Mouse (Mus musculus) midbrain, embryonic 10.5 days (tissue): ENCODE measurements around the gene Hcfc2. TPM values are rescaled to one million over a fixed set of nuclear protein-coding genes. Genes with fewer than 3 reads are reported as not detected.

Experiments
- DNase-seq: peaks from one replicate; pipeline ENCODE4 v3.0.0-alpha.2; 2017; ENCODE audit warnings: low spot score
- H3K27ac ChIP-seq: fragments of 300-500 bp; sonication (generic); replicated peaks from 2 replicates; pipeline ENCODE4 v1.5.1; 2016; ENCODE audit warnings: mild to moderate bottlenecking
- H3K27me3 ChIP-seq: fragments of 300-500 bp; sonication (generic); 2 replicates; pipeline ENCODE4 v1.6.1; 2016; ENCODE audit warnings: low read depth, mild to moderate bottlenecking; ENCODE audit not compliant: poor library complexity, severe bottlenecking
- H3K36me3 ChIP-seq: fragments of 300-500 bp; sonication (generic); 2 replicates; pipeline ENCODE4 v1.6.1; 2016; ENCODE audit warnings: mild to moderate bottlenecking, moderate library complexity
- H3K4me1 ChIP-seq: fragments of 300-500 bp; sonication (generic); 2 replicates; pipeline ENCODE4 v1.6.1; 2016
- H3K4me3 ChIP-seq: fragments of 300-500 bp; sonication (generic); 2 replicates; pipeline ENCODE4 v1.5.1; 2016; ENCODE audit warnings: mild to moderate bottlenecking, moderate library complexity
- H3K9me3 ChIP-seq: fragments of 300-500 bp; sonication (generic); replicated peaks from 2 replicates; pipeline ENCODE4 v1.6.1; 2016; ENCODE audit warnings: mild to moderate bottlenecking
- WGBS: fragments of 180-500 bp; shearing (Covaris S2); methylation state at CpG from one replicate; pipeline ENCODE4 v1.1.7; 2016; 5-methylcytosine and 5-hydroxymethylcytosine counted together
- polyA plus RNA-seq: library from polyadenylated mRNA; unstranded; fragments of >200 nt; fragmentation: Nextera tagmentation; extraction: Ambion mirVana; gene quantifications from 2 replicates; pipeline ENCODE4 v1.2.1, GENCODE M21; 2016

Gene Hcfc2
- polyA plus RNA-seq, 1 experiment from 2014 or later: 27.2 TPM

DNA sequence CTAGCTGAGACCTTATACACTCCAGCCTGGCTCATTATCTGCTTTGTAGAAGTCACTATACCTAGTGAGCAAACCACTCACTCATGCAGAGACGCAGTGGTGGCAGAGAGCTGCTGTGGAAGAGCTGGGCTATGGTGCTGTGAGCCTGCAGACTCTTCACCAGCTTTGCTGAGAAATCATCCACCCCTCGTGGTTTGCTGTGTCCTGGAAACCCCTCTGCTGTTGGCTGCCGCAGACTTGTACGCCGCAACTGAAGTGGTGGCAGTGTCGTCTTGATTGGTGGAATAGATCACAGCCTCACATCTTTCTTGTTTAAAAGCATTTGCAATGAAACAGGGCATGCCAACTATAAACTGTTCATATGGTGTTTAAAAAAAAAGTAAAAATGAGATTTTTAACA, 48.3 kb downstream of the Hcfc2 start:
- Histone ChIP-seq H3K9me3 (no peaks in the 10 kb centered on the region), H3K27ac (no peak overlapping the region), H3K27me3 (no peaks in the 10 kb centered on the region), H3K36me3 (peaks cover 66% of the 10 kb centered on the region), H3K4me3 (no peak overlapping the region), H3K4me1 (no peaks in the 10 kb centered on the region)
- no peak for DNase-seq
- 94% methylated on average over 6 of the region's 6 CpGs for WGBS

DNA sequence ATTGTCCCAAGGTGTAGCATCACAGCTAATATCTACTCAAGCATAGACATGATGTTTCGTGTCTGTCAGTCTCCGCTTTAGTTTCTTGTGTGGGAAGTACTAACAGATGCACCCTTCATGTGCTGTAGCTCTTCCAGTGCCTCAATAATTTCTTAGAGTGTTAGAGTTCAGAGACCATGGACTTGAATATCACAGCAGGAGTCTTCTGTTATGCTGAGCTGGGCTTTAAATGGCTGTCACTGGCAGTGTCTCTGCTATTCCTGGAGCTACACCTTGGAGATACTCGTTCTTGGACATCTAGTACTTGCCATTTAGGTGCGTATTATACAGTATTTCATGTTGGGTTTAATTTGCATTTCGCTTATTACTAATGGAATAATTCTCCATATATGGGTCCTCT, 49.3 kb downstream of the Hcfc2 start:
- WGBS: 95% methylated on average over 5 of the region's 5 CpGs
- H3K36me3 ChIP-seq: peaks cover 68% of the 10 kb centered on the region
- no peak for DNase-seq

DNA sequence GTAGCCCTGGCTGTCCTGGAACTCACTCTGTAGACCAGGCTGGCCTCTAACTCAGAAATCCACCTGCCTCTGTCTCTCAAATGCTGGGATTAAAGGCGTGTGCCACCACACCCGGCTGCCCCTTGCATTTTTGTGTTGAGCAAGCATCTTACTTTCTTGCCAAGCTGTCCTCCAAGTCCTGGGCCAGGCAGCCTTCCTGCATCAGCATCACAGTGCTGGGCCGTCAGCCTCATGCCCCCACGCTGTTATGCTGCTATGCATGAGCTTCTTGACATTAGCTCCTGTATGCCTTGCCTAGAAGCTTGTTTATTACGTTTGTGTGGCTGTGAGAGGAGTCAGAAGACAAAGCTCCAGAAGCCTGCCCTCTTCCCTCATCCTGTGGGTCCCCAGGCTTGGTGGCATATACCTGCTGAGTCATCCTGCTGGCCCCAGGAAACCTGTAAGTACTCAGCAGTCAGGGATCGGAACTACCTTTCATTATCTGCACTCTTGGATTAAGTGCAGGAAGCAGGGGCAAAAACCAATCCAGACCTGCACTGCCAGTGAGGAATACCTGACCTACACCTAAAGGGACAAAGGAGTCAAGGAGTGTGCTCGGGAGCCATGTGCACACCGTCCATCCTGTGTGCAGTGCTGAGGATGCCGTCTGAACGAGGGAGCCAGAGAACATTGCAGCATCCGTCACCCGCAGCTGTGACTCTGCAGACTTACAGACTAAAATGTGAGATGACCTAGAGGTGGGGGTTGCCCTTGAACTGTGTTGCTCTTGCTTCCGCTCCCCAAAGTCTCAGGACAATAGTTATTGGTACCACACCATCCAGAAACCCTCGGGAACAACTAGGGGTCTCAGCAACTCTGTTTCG, 51.3 kb downstream of the Hcfc2 start:
- H3K4me1 ChIP-seq: no peaks in the 10 kb centered on the region
- H3K4me3 ChIP-seq: no peak overlapping the region
- DNase-seq: no peak
- H3K27ac ChIP-seq: no peak overlapping the region
- H3K36me3 ChIP-seq: peaks cover 87% of the 10 kb centered on the region
- H3K27me3 ChIP-seq: no peaks in the 10 kb centered on the region
- WGBS: 91% methylated on average over 15 of the region's 15 CpGs
- no peaks in the 10 kb centered on the region for H3K9me3 ChIP-seq

More for the DNA sequence above, 49.3 kb downstream of the Hcfc2 start:
- Histone ChIP-seq H3K27me3 (no peaks in the 10 kb centered on the region), H3K4me1 (no peaks in the 10 kb centered on the region), H3K4me3 (no peak overlapping the region), H3K9me3 (no peaks in the 10 kb centered on the region), H3K27ac (no peak overlapping the region)

DNA sequence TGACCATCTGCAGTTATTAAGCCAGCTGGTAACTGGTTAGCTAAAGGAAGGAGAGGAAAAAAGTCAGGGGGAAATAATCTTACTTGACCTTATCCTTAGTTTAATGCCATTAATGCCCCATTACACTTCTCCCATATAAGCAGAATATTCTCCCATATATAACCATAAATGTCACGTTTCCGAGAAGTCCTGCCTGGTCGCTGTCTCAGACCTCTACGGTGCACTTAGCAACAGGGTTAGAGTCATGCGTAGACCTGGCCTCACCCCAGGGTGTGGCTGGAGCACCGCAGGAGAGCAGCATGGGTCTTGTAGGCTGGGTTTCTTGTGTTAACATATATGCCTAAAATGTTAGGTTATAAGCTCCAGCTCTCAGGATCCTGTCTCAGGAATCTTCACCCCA, 54.8 kb downstream of the Hcfc2 start:
- Histone ChIP-seq H3K4me1 (no peaks in the 10 kb centered on the region), H3K27ac (no peak overlapping the region), H3K36me3 (peaks cover 100% of the 10 kb centered on the region), H3K27me3 (no peaks in the 10 kb centered on the region), H3K4me3 (no peak overlapping the region), H3K9me3 (no peaks in the 10 kb centered on the region)
- WGBS: 96% methylated on average over 6 of the region's 6 CpGs
- no peak for DNase-seq

DNA sequence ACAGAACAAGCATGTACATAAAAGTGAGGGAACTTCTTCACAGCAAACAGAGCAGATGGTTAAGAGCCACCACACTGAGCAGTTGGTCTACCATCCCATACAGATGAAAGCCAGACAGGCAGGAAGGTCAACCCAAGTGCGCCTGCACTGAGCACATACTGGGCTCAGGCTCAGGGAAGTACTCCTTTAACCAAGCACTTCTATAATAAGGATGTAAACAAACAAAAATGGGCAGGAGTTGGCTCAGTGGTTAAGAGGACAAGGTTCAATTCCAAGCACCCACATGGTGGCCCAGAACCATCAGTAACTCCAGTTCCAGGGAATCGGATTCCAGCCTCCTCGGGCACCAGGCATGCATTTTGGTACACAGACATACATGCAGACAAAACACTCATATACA, 57.0 kb downstream of the Hcfc2 start:
- WGBS: 93% methylated on average over 3 of the region's 3 CpGs
- no peak overlapping the region for H3K27ac ChIP-seq
- peaks cover under 1% of the 10 kb centered on the region; the same call in 1 of the 2 replicates for H3K4me1 ChIP-seq
- H3K36me3 ChIP-seq: peaks cover 100% of the 10 kb centered on the region
- H3K9me3 ChIP-seq: no peaks in the 10 kb centered on the region
- no peaks in the 10 kb centered on the region for H3K27me3 ChIP-seq
- H3K4me3 ChIP-seq: no peak overlapping the region
- DNase-seq: no peak

DNA sequence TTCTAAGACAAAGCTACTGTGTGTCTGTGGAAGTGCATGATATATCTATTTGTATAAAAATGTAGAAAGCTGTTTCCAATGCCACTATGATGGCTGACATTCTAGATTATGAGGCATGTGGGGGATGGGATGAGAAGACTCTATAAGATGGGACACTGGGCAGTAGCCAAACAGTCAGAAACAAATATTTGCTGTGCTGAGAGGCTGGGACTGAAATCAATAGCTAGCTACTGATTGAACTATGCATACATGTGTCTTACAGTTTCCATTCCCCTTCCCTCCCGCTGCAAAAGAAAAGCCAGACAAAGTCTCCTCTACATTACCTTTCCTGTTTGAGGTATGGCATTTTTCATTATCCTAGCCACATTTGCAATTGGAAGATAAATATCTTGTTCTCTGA, 58.7 kb downstream of the Hcfc2 start:
- H3K4me1 ChIP-seq: peaks cover 11% of the 10 kb centered on the region; the same call in 1 of the 2 replicates
- DNase-seq: no peak
- no peaks in the 10 kb centered on the region for H3K27me3 ChIP-seq
- WGBS: 92% methylated on average over 1 of the region's 1 CpGs
- no peak overlapping the region for H3K4me3 ChIP-seq
- no peak overlapping the region for H3K27ac ChIP-seq
- H3K9me3 ChIP-seq: no peaks in the 10 kb centered on the region
- H3K36me3 ChIP-seq: peaks cover 100% of the 10 kb centered on the region

DNA sequence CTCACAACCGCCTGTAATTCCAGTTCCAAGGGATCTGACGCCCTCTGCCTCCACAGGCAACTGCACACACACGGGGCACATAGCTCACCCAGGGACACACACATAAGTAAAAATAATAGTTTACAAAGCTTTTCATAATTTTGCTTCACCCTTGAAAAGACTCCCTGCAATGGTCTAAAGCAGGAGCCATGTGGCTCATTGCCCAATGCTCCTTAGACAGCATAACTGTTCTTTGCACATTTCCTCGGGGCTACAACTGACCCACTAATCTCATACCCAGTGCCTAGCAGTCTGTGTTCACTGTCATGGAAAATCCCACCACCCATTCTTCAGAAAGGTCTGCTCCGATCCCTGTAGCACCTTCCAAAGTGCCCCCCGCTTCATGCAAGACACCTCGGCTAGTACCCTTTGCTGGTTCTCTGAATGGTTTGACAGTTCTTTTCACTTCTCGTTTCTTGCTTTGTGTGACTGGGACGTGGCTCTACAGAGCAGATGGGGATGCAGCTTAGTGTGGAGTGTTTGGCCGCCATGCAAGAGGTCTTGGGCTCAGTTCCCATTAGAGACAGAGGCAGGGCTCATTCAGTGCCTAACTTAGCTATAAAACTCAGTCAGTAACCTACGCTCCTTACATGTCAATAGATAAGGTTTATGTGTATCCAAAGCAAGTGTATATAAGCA, 59.4 kb downstream of the Hcfc2 start:
- Histone ChIP-seq H3K27me3 (no peaks in the 10 kb centered on the region), H3K9me3 (no peaks in the 10 kb centered on the region), H3K27ac (no peak overlapping the region), H3K4me1 (peaks cover 17% of the 10 kb centered on the region), H3K4me3 (no peak overlapping the region), H3K36me3 (peaks cover 100% of the 10 kb centered on the region)
- no peak for DNase-seq
- 93% methylated on average over 11 of the region's 11 CpGs for WGBS

DNA sequence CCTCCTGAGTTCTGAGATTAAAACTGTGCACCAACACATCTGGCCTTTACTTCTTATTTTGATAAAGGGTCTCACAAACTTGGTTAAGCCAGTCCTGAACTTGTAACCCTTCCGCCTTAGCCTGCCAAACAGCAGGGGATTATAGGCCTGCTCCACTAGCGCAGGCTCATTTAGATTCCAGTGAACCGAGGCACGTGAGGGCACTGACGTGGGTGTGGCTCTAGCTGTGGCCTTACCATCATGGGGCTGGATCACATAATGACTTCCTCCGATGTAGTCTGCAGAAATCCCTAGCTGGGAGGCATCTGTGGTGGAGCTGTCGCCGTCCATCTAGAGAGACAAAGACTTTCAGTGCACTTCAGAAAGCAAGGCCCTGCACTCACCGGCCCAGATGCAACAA, 60.5 kb downstream of the Hcfc2 start:
- H3K36me3 ChIP-seq: peaks cover 100% of the 10 kb centered on the region
- no peak overlapping the region for H3K27ac ChIP-seq
- H3K9me3 ChIP-seq: no peaks in the 10 kb centered on the region
- 94% methylated on average over 9 of the region's 9 CpGs for WGBS
- no peak overlapping the region for H3K4me3 ChIP-seq
- no peak for DNase-seq
- H3K27me3 ChIP-seq: no peaks in the 10 kb centered on the region
- H3K4me1 ChIP-seq: peaks cover 28% of the 10 kb centered on the region

DNA sequence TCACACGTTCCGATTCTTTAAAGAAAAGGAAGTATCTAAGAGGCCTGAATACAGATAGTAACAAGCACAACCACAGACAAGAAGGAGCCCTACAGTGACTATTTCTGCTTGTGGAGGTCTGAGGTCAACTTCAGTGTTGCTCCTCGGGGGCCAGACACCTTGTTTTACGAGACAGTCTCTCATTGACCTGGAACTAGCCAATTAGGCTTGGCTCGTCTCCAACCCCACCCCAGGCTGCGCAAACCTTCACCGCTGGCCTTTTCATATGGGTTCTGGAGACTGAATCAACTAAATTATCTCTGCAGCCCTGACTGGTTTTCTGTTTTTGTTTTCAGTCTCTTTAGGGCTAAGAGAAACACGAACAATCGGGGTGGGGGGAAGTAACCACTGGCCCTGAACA, 61.4 kb downstream of the Hcfc2 start:
- DNase-seq: no peak
- Histone ChIP-seq H3K9me3 (no peaks in the 10 kb centered on the region), H3K27ac (no peak overlapping the region), H3K36me3 (peaks cover 93% of the 10 kb centered on the region), H3K27me3 (no peaks in the 10 kb centered on the region), H3K4me1 (peaks cover 37% of the 10 kb centered on the region), H3K4me3 (no peak overlapping the region)
- WGBS: 93% methylated on average over 9 of the region's 9 CpGs

DNA sequence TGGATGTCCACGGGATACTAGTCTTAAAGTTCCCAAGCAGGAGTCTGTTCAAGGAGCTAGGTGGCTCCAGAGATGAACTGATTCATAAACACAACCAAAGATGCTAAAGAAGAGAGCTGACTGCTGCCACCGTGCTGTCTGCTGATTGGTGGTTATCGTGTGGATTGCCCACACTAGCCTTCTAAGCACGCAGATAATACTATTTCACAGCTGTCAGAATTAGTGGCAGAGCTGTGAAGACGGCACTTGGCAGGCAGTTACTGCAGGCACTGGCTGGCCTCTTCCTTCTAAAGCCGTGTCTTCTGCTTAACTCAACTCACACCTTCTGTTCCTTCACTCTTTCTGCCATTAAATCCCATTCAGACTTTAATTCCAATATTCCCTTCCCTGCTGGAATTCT, 62.4 kb downstream of the Hcfc2 start:
- 83% methylated on average over 6 of the region's 6 CpGs for WGBS
- H3K4me3 ChIP-seq: no peak overlapping the region
- DNase-seq: no peak
- no peak overlapping the region for H3K27ac ChIP-seq
- peaks cover 40% of the 10 kb centered on the region for H3K4me1 ChIP-seq
- peaks cover 83% of the 10 kb centered on the region for H3K36me3 ChIP-seq
- H3K9me3 ChIP-seq: no peaks in the 10 kb centered on the region
- H3K27me3 ChIP-seq: no peaks in the 10 kb centered on the region

DNA sequence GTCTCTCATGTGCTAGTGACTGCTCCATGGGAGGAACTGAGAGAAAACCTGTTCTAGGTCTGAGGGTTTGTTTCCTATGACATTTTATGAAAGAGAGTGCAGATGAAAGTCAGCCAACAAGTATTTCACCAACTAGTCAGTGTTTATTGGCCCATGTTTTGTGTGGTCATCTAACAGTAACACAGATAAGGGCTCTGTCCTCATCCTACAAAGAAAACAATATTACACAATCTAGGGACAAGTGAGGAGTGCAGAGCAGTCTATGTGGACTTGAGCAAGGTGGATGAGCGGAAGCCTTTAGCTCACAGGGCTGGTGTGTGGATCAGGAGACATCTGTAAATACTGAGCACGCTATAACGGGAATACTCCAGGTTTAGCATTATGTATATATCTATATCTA, 62.9 kb downstream of the Hcfc2 start:
- no peak for DNase-seq
- Histone ChIP-seq H3K4me3 (no peak overlapping the region), H3K27ac (no peak overlapping the region), H3K36me3 (peaks cover 78% of the 10 kb centered on the region), H3K27me3 (no peaks in the 10 kb centered on the region), H3K4me1 (peaks cover 40% of the 10 kb centered on the region), H3K9me3 (no peaks in the 10 kb centered on the region)
- 98% methylated on average over 3 of the region's 3 CpGs for WGBS

DNA sequence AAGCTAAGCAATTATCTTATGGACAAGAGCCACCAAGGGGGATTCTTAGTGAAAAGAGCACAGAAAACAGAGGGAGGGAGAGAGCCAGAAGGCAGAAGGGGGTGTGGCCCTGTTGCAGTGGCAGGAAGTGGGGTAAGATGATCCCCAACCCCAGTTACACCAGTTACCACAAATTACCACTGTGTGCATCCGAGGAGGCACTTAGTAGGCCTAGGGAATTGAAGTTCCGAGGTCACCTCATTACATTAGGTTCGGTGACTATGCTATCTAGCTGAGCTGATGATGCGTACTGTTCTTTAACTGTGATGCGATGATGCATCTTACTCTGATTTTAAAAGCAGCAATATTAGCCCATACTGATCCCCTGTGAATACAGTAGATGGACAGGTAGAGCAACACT, 63.7 kb downstream of the Hcfc2 start:
- Histone ChIP-seq H3K36me3 (peaks cover 70% of the 10 kb centered on the region), H3K4me1 (peaks cover 47% of the 10 kb centered on the region)

More for the DNA sequence above, 63.7 kb downstream of the Hcfc2 start:
- Histone ChIP-seq H3K4me3 (no peak overlapping the region), H3K27me3 (no peaks in the 10 kb centered on the region), H3K9me3 (no peaks in the 10 kb centered on the region), H3K27ac (no peak overlapping the region)
- no peak for DNase-seq
- 95% methylated on average over 5 of the region's 5 CpGs for WGBS
